Mouse (Mus musculus): ENCODE measurements at regions not wholly inside any gene's neighbourhood (a gene's known extent, or its start where the extent isn't known, plus 50 kb on each side); places are given as distances from the start of the nearest gene placed in this dataset.
A peak's percentile ranks its signal among the peaks of the same experiment; 100 is the strongest.

GRCm38 (mm10) chr3:77537848-77538247 lies 1463.8 kb downstream of the Fstl5 start:
- ATAC-seq (ENCODE audit: low FRiP score), result no peak
- 63% methylated on average over 3 of the region's 3 CpGs for WGBS

GRCm38 (mm10) chr3:77577267-77577666 lies 1503.2 kb downstream of the Fstl5 start:
- H3K27ac ChIP-seq (ENCODE audit: low read depth, low read length), result no peak overlapping the region
- H3K9ac ChIP-seq (replicated peaks; ENCODE audit: low read length, poor library complexity, severe bottlenecking), result no peak overlapping the region
- no peaks in the 10 kb centered on the region for H3K9me3 ChIP-seq (ENCODE audit: low read length)
- ATAC-seq (ENCODE audit: low FRiP score) (no peak), DNase-seq (ENCODE audit: low spot score) (peak; percentile 16)
- H3K4me3 ChIP-seq (ENCODE audit: low read depth, low read length), result no peak overlapping the region
- WGBS, result 58% methylated on average over 2 of the region's 2 CpGs
- no peaks in the 10 kb centered on the region for H3K4me1 ChIP-seq (ENCODE audit: insufficient read depth, low read length)
- H3K4me2 ChIP-seq (ENCODE audit: low read depth, low read length, poor library complexity, severe bottlenecking), result no peak overlapping the region
- H3K27me3 ChIP-seq (ENCODE audit: insufficient read depth, low read length), result no peaks in the 10 kb centered on the region
- no peaks in the 10 kb centered on the region for H3K36me3 ChIP-seq (ENCODE audit: insufficient read depth, low read length)
- no peak for TF ChIP-seq CTCF (IDR thresholded peaks at IDR 0.05)

More at GRCm38 (mm10) chr3:77537848-77538247, 1463.8 kb downstream of the Fstl5 start:
- Histone ChIP-seq H3K27me3 (ENCODE audit: insufficient read depth, low read length) (no peaks in the 10 kb centered on the region), H3K9ac (replicated peaks; ENCODE audit: low read length, poor library complexity, severe bottlenecking) (no peak overlapping the region), H3K27ac (ENCODE audit: low read depth, low read length) (no peak overlapping the region), H3K36me3 (ENCODE audit: insufficient read depth, low read length) (no peaks in the 10 kb centered on the region), H3K9me3 (ENCODE audit: low read length) (no peaks in the 10 kb centered on the region), H3K4me3 (ENCODE audit: low read depth, low read length) (no peak overlapping the region), H3K4me2 (ENCODE audit: low read depth, low read length, poor library complexity, severe bottlenecking) (no peak overlapping the region), H3K4me1 (ENCODE audit: insufficient read depth, low read length) (no peaks in the 10 kb centered on the region)
- DNase-seq (ENCODE audit: low spot score), result no peak
- no peak for TF ChIP-seq CTCF (IDR thresholded peaks at IDR 0.05)

GRCm38 (mm10) chr3:77587218-77587617 lies 1513.1 kb downstream of the Fstl5 start:
- Histone ChIP-seq H3K9ac (replicated peaks; ENCODE audit: low read length, poor library complexity, severe bottlenecking) (no peak overlapping the region), H3K4me1 (ENCODE audit: insufficient read depth, low read length) (no peaks in the 10 kb centered on the region), H3K4me2 (ENCODE audit: low read depth, low read length, poor library complexity, severe bottlenecking) (no peak overlapping the region), H3K27ac (ENCODE audit: low read depth, low read length) (no peak overlapping the region), H3K36me3 (ENCODE audit: insufficient read depth, low read length) (no peaks in the 10 kb centered on the region), H3K4me3 (ENCODE audit: low read depth, low read length) (no peak overlapping the region), H3K27me3 (ENCODE audit: insufficient read depth, low read length) (no peaks in the 10 kb centered on the region), H3K9me3 (ENCODE audit: low read length) (no peaks in the 10 kb centered on the region)
- ATAC-seq (ENCODE audit: low FRiP score) (no peak), DNase-seq (ENCODE audit: low spot score) (peak; percentile 6)
- no peak for TF ChIP-seq CTCF (IDR thresholded peaks at IDR 0.05)
- WGBS, result 76% methylated on average over 3 of the region's 3 CpGs
